Mouse (Mus musculus) lung, adult 2 months (tissue): ENCODE measurements around the gene Slc26a10.
"Not testable (repeated sequence)": the region's sequence is repeated elsewhere in the genome, so short reads cannot be mapped to it uniquely, and the experiment has no call there.

Experiments
- CTCF ChIP-seq: fragments of 200-500 bp; IDR thresholded peaks from 2 replicates; pipeline ENCODE4 v1.5.1; 2011; ENCODE audit warnings: mild to moderate bottlenecking, low read length, control low read depth; ENCODE audit not compliant: insufficient read depth
- POLR2A ChIP-seq: fragments of 200-500 bp; IDR thresholded peaks from 2 replicates; pipeline ENCODE4 v1.6.1; 2011; ENCODE audit warnings: low read depth, mild to moderate bottlenecking, control low read depth, low read length, borderline replicate concordance; ENCODE audit errors: extremely low read depth

DNA sequence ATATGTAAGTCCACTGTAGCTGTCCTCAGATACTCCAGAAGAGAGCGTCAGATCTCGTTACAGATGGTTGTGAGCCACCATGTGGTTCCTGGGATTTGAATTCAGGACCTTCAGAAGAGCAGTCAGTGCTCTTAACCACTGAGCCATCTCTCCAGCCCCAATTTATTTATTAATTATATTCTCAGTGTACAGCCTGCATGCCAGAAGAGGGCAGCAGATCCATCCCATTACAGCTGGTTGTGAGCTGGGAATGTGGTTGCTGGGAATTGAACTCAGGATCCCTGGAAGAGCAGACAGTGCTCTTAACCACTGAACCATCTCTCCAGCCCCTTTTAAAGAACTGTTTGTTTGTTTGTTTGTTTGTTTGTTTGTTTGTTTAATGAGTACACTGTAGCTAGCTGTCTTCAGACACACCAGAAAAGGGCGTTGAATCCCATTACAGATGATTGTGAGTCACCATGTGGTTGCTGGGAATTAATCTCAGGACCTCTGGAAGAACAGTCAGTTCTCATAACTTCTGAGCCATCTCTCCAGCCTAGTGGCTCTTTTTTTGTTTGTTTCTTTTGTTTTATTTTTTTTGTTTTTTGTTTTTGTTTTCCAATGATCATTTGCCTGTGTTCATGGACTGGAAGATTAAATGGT, 45.9 kb downstream of the Slc26a10 start:
- TF ChIP-seq CTCF: peak; percentile 43; the same call in 1 of the 2 replicates
- not testable (repeated sequence) for TF ChIP-seq POLR2A
